ENCODE assay signal across 7 mouse cellular contexts in the genomic region with DNA sequence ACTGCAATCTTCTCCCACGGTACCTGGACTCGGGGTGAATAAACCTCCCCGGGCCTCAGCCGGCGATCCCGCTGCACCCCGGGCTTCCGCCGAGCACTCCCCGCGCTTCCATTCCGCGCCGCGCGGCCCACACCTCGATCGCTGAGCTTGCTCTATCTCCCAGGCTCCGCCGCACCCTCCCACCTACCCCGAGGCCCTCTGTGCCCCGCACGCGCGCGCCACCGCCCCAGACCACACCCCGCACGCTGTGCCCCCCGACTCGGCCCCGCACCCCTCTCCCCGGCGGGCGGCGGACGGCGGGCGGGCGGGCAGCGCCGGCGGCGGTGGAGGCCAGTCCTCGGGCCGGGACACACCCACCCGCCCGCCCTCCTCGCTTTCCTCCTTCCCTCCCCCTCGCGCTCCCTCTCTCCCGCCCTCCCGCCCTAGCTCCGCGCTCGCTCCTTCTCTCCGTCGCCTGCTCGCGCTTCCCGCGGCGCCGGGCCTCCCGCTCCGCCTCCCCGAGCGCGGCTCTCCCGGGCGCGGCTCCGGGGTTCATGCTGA. TPM values are rescaled to one million over a fixed set of nuclear protein-coding genes. Genes with fewer than 3 reads are reported as not detected.
DNase-seq lines count a peak whose midpoint lies in the region; ATAC-seq and TF ChIP-seq lines count a peak whose summit lies in the region.

TSS of gene Ctdspl (plus strand) at position 343 of the 540 bp plus-strand sequence.

- H3K9me3 ChIP-seq in hindbrain, postnatal 0 days (ENCODE audit: low read length), result no peaks in the 10 kb centered on the region

- WGBS in hindbrain, postnatal 0 days, result 0% methylated on average over 38 of the region's 73 CpGs

- peak within 1 kb of the TSS; percentile 72 for H3K27ac ChIP-seq in hindbrain, postnatal 0 days

- H3K4me2 ChIP-seq in hindbrain, postnatal 0 days (ENCODE audit: low read depth, low read length), result peak within 1 kb of the TSS; percentile 88

- no peaks in the 10 kb centered on the region for H3K27me3 ChIP-seq in hindbrain, postnatal 0 days (ENCODE audit: insufficient read depth, low read length)

- H3K4me3 ChIP-seq in hindbrain, postnatal 0 days (ENCODE audit: low read length), result peak within 1 kb of the TSS; percentile 54

- peak; percentile 63 for DNase-seq in cerebellum, adult 9-11 months
- peak; percentile 32 for DNase-seq in gastrocnemius, adult 18-20 months (ENCODE audit: low spot score)
- DNase-seq in hindbrain, postnatal 0 days (ENCODE audit: low spot score), result peak; percentile 68
- DNase-seq in left cerebral cortex, postnatal 25 days (ENCODE audit: low spot score in 2 of 2), result peak; percentile 62 to 68
- DNase-seq in right cerebral cortex, postnatal 4 days, result peak; percentile 67

- peak; percentile 27 for ATAC-seq in activated CD4-positive, CD25-positive, alpha-beta regulatory T cell, adult 4 months
- ATAC-seq in hindbrain, postnatal 0 days, result peak; percentile 38
- ATAC-seq in megakaryocyte-erythroid progenitor cell, adult 5-6 weeks (replicated peaks; ENCODE audit: low FRiP score, low TSS enrichment, poor library complexity, severe bottlenecking), result peak; percentile 46; the same call in 1 of the 2 replicates

- peak within 1 kb of the TSS; percentile 51 for H3K9ac ChIP-seq in hindbrain, postnatal 0 days (replicated peaks; ENCODE audit: low read length)

- intact Hi-C loops in left cerebral cortex, postnatal 25 days (cut with DNase I), result loop anchor here (2.0 to 5.0 kb wide), 3 partner anchors 79 to 416 kb away; partner anchors contain the start of gene Myd88

- TF ChIP-seq CTCF in hindbrain, postnatal 0 days (IDR thresholded peaks at IDR 0.05; ENCODE audit: low read depth), result no peak

- H3K36me3 ChIP-seq in hindbrain, postnatal 0 days (ENCODE audit: insufficient read depth, low read length), result no peaks in the 10 kb centered on the region

- H3K4me1 ChIP-seq in hindbrain, postnatal 0 days (ENCODE audit: insufficient read depth, low read length), result peaks cover 14% of the 10 kb centered on the region; the same call in 1 of the 2 replicates

RNA-seq across cellular contexts. Expression of gene Ctdspl, which starts in this region (rescaled TPM):
- polyA plus RNA-seq in activated CD4-positive, CD25-positive, alpha-beta regulatory T cell, adult 4 months (2017; shearing (Covaris generic)), result 1 to 10 TPM; 1.0 to 1.2 TPM
- 1 to 10 TPM; 3.0 to 3.7 TPM for total RNA-seq in gastrocnemius, adult 18-20 months (2021)
- 7.6 and 8.4 TPM in 2 replicates for total RNA-seq in hindbrain, postnatal 0 days (2014; rRNA removed)
- 5.5 and 7.0 TPM in 2 replicates for polyA plus RNA-seq in hindbrain, postnatal 0 days (2015; fragmentation: Nextera tagmentation; extraction: Ambion mirVana)
- 10 to 100 TPM; 31.9 to 38.7 TPM for total RNA-seq in left cerebral cortex, postnatal 25 days (2021)
- 7.2 and 14.6 TPM in 2 replicates for total RNA-seq in megakaryocyte-erythroid progenitor cell, adult 5-6 weeks (2014; fragmentation: Nextera tagmentation)
- 3.1 and 3.8 TPM in 2 replicates for total RNA-seq in megakaryocyte-erythroid progenitor cell, adult 5-6 weeks (2017)

Comparison
In these comparisons a context has a peak if more than half of its experiments do, and no peak if none do; other contexts are left out.
1. Peak in every context shown above with its lines: DNase-seq, ATAC-seq, H3K4me3 ChIP-seq and H3K27ac ChIP-seq.